Mouse (Mus musculus) liver, postnatal 0 days (tissue): Measurements from ENCODE around the gene Supt6. TPM values are rescaled to one million over a fixed set of nuclear protein-coding genes. Genes with fewer than 3 reads are reported as not detected.
A peak's percentile ranks its signal among the peaks of the same experiment; 100 is the strongest.

Source experiments
- ATAC-seq: fragments of 200-750 bp; cut with Nextera tagmentation; 2 replicates; pipeline ENCODE4 v1.8.0; 2017; ENCODE audit warnings: mild to moderate bottlenecking, moderate library complexity
- DNase-seq: peaks from one replicate; pipeline ENCODE4 v3.0.0-alpha.2; 2016
- H3K27ac ChIP-seq: fragments of 300-500 bp; sonication (generic); 2 replicates; pipeline ENCODE4 v1.5.1; 2014; ENCODE audit warnings: antibody characterized with exemption, moderate library complexity, mild to moderate bottlenecking, low read depth
- H3K27me3 ChIP-seq: fragments of 300-500 bp; sonication (generic); 2 replicates; pipeline ENCODE4 v1.6.1; 2014; ENCODE audit warnings: low read length, control low read depth, mixed read lengths; ENCODE audit not compliant: insufficient read depth
- H3K36me3 ChIP-seq: fragments of 300-500 bp; sonication (generic); replicated peaks from 2 replicates; pipeline ENCODE4 v1.6.1; 2014; ENCODE audit warnings: mild to moderate bottlenecking, control low read depth, low read length, moderate library complexity, mixed read lengths; ENCODE audit not compliant: insufficient read depth
- H3K4me1 ChIP-seq: fragments of 300-500 bp; sonication (generic); 2 replicates; pipeline ENCODE4 v1.6.1; 2014; ENCODE audit warnings: antibody characterized with exemption, mild to moderate bottlenecking, control low read depth; ENCODE audit not compliant: insufficient read depth
- H3K4me2 ChIP-seq: fragments of 300-500 bp; sonication (generic); 2 replicates; pipeline ENCODE4 v1.6.1; 2014; ENCODE audit warnings: low read depth, mild to moderate bottlenecking, low read length, moderate library complexity, mixed read lengths
- H3K4me3 ChIP-seq: fragments of 300-500 bp; sonication (generic); 2 replicates; pipeline ENCODE4 v1.5.1; 2014; ENCODE audit warnings: low read depth, low read length
- H3K9ac ChIP-seq: fragments of 300-500 bp; sonication (generic); replicated peaks from 2 replicates; pipeline ENCODE4 v1.6.1; 2014; ENCODE audit warnings: mild to moderate bottlenecking, moderate library complexity
- H3K9me3 ChIP-seq: fragments of 300-500 bp; sonication (generic); 2 replicates; pipeline ENCODE4 v1.6.1; 2016; ENCODE audit warnings: mild to moderate bottlenecking, control low read depth, low read length, mixed read lengths
- CTCF ChIP-seq: sonication (generic); IDR thresholded peaks from 2 replicates; pipeline ENCODE4 v1.5.1; 2016; ENCODE audit warnings: antibody characterized with exemption, low read depth
- EP300 ChIP-seq: IDR thresholded peaks from 2 replicates; pipeline ENCODE4 v1.6.1; 2016; ENCODE audit warnings: antibody characterized with exemption, low read depth, mild to moderate bottlenecking
- WGBS: fragments of 180-500 bp; shearing (Covaris S2); extraction: QIAGEN DNeasy Blood & Tissue Kit; methylation state at CpG from one replicate; pipeline ENCODE4 v1.1.7; 2014; ENCODE audit not compliant: insufficient replicate concordance; 5-methylcytosine and 5-hydroxymethylcytosine counted together
- polyA plus RNA-seq: library from polyadenylated mRNA; unstranded; fragments of >200 nt; fragmentation: Nextera tagmentation; extraction: Ambion mirVana; gene quantifications from 2 replicates; pipeline ENCODE4 v1.2.1, GENCODE M21; 2015

The Supt6 gene
- polyA plus RNA-seq, 1 experiment from 2014 or later = 5.5 TPM

GRCm38 (mm10) chr11:78240193-78240857, 5.5 kb downstream of the Supt6 start:
- Histone ChIP-seq H3K27me3 (no peaks in the 10 kb centered on the region), H3K36me3 (peaks cover 16% of the 10 kb centered on the region), H3K9me3 (no peaks in the 10 kb centered on the region), H3K4me1 (peaks cover 6% of the 10 kb centered on the region; the same call in 1 of the 2 replicates), H3K4me2 (no peak overlapping the region), H3K9ac (no peak overlapping the region), H3K4me3 (no peak overlapping the region), H3K27ac (no peak overlapping the region)
- ATAC-seq = no peak
- DNase-seq = no peak
- whole genome bisulfite sequencing = 87% methylated on average over 9 of the region's 9 CpGs
- TF ChIP-seq EP300 (no peak), CTCF (no peak)

DNA sequence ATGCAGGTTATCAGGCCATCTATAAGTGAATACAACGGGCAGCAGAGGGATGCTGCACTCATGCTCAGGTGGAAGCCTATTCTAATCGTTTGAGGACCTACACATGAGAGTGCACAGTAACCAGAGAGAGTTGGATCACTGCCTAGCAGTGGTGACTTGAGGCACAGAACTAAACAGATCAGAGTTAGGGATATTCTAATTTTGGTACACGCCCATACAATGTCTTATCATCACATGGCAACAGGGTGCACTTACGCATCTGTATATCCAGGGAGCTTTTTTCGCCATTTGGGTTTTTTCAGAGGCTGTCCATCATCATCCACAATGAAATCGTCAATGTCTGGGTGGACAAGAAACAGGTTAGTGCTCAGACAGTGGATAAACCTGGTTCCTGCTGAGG, 14.3 kb downstream of the Supt6 start:
- Histone ChIP-seq H3K27ac (no peak overlapping the region), H3K9me3 (no peaks in the 10 kb centered on the region), H3K27me3 (no peaks in the 10 kb centered on the region), H3K9ac (no peak overlapping the region), H3K36me3 (peaks cover 70% of the 10 kb centered on the region), H3K4me2 (no peak overlapping the region), H3K4me1 (no peaks in the 10 kb centered on the region), H3K4me3 (no peak overlapping the region)
- ATAC-seq = no peak
- DNase-seq = no peak
- 75% methylated on average over 6 of the region's 6 CpGs for WGBS
- TF ChIP-seq EP300 = no peak
- no peak for TF ChIP-seq CTCF

- H3K4me3 ChIP-seq = no peak overlapping the region
- 89% methylated on average over 4 of the region's 4 CpGs for WGBS
- no peak overlapping the region for H3K27ac ChIP-seq
- TF ChIP-seq CTCF = no peak
- no peak for TF ChIP-seq EP300
- H3K36me3 ChIP-seq = peaks cover 90% of the 10 kb centered on the region
- ATAC-seq (no peak), DNase-seq (no peak)
- H3K9me3 ChIP-seq = no peaks in the 10 kb centered on the region
- H3K27me3 ChIP-seq = no peaks in the 10 kb centered on the region
- H3K9ac ChIP-seq = no peak overlapping the region
- no peak overlapping the region for H3K4me2 ChIP-seq
- no peaks in the 10 kb centered on the region for H3K4me1 ChIP-seq
Observed at GRCm38 (mm10) chr11:78223586-78223985, 22.2 kb downstream of the Supt6 start.

DNA sequence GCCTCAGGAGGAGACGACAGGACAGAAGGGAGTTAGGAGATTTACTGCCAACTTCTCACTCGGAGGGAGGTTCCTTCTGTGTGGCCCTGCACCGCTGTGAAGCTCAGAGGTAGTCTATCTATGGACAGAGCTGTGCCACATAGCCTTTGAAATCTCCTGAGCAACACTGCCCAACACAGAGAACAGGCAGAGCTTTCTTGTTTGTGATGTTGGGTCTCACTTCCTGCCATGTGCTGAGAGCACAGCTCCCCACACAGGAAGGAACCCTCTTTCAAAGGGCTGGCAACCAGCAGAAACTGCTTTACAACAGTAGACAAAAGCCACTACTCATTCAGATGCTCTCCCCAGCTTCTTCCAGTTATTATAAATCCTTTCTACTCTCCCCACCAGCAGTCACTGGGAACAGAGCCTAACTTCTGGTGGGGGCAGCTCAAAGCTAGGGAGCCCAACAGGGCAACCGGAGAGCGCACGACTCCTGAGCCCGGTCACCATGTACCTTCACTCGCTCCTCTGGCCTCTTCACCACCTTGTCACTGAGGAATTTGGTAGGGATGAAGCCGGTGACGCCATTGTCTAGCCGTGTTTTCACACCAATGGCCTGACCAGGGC, 30.0 kb downstream of the Supt6 start:
- 86% methylated on average over 11 of the region's 11 CpGs for WGBS
- ATAC-seq (no peak), DNase-seq (no peak)
- H3K27ac ChIP-seq = no peak overlapping the region
- TF ChIP-seq CTCF (no peak), EP300 (no peak)
- H3K27me3 ChIP-seq = no peaks in the 10 kb centered on the region
- H3K4me1 ChIP-seq = no peaks in the 10 kb centered on the region
- no peaks in the 10 kb centered on the region for H3K9me3 ChIP-seq
- H3K4me2 ChIP-seq = no peak overlapping the region
- no peak overlapping the region for H3K4me3 ChIP-seq
- H3K36me3 ChIP-seq = peaks cover 87% of the 10 kb centered on the region
- H3K9ac ChIP-seq = no peak overlapping the region

GRCm38 (mm10) chr11:78213086-78213817, 32.5 kb downstream of the Supt6 start:
- peak; percentile 56 for ATAC-seq
- H3K36me3 ChIP-seq = peaks cover 87% of the 10 kb centered on the region
- H3K27ac ChIP-seq = peak overlapping the region; percentile 63
- H3K9me3 ChIP-seq = no peaks in the 10 kb centered on the region
- H3K4me1 ChIP-seq = no peaks in the 10 kb centered on the region
- peak; percentile 55 for DNase-seq
- no peak overlapping the region for H3K4me2 ChIP-seq
- TF ChIP-seq EP300 = no peak
- no peak for TF ChIP-seq CTCF
- H3K4me3 ChIP-seq = no peak overlapping the region
- WGBS = 61% methylated on average over 14 of the region's 14 CpGs
- H3K27me3 ChIP-seq = no peaks in the 10 kb centered on the region
- H3K9ac ChIP-seq = no peak overlapping the region

DNA sequence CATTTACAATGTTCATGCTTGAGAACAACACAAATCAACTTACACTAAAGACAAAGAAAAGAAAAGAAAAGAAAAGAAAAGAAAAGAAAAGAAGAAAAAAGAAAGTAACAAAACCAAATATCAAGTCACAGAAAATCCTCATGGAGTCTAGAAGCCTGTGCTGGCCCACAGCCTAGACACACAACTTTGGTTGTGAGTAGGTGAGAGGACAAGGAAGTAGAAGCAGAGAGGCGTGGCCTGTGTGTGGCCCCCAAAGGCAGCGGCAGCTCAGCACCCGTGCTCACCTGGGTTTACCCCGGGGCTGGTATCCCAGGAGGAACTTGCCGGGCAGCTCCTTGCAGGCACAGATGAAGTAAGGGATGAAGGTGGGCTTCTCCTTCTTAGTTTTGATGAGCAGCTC, 34.3 kb downstream of the Supt6 start:
- 91% methylated on average over 5 of the region's 5 CpGs for WGBS
- no peak overlapping the region for H3K4me2 ChIP-seq
- ATAC-seq = no peak

More for the DNA sequence above, 34.3 kb downstream of the Supt6 start:
- Histone ChIP-seq H3K4me3 (no peak overlapping the region), H3K4me1 (no peaks in the 10 kb centered on the region), H3K27me3 (no peaks in the 10 kb centered on the region), H3K36me3 (peaks cover 88% of the 10 kb centered on the region), H3K27ac (no peak overlapping the region), H3K9ac (no peak overlapping the region), H3K9me3 (no peaks in the 10 kb centered on the region)
- TF ChIP-seq CTCF = no peak
- no peak for TF ChIP-seq EP300
- DNase-seq = no peak
